Mouse (Mus musculus) bone marrow, adult 2 months (tissue): ENCODE data around the gene Rasal2.

Experiments used
- CTCF ChIP-seq: fragments of 200-500 bp; IDR thresholded peaks from 2 replicates; pipeline ENCODE4 v1.5.1; 2011; ENCODE audit warnings: low read length, control low read depth; ENCODE audit not compliant: control insufficient read depth, insufficient read depth
- POLR2A ChIP-seq: fragments of 200-500 bp; IDR thresholded peaks from 2 replicates; pipeline ENCODE4 v1.6.1; 2011; ENCODE audit warnings: low read depth, mild to moderate bottlenecking, control low read depth, low read length, borderline replicate concordance; ENCODE audit not compliant: control insufficient read depth

- TF ChIP-seq POLR2A (no peak), CTCF (no peak)
These were observed 25.9 kb upstream of the Rasal2 start for GRCm38 (mm10) chr1:157438290-157438689.
